Mouse (Mus musculus): Measurements from ENCODE around the gene Fam83d. TPM values are rescaled to one million over a fixed set of nuclear protein-coding genes. Genes with fewer than 3 reads are reported as not detected.

The Fam83d gene
- 0.56 TPM for polyA plus RNA-seq (2017; shearing (Covaris generic))

DNA sequence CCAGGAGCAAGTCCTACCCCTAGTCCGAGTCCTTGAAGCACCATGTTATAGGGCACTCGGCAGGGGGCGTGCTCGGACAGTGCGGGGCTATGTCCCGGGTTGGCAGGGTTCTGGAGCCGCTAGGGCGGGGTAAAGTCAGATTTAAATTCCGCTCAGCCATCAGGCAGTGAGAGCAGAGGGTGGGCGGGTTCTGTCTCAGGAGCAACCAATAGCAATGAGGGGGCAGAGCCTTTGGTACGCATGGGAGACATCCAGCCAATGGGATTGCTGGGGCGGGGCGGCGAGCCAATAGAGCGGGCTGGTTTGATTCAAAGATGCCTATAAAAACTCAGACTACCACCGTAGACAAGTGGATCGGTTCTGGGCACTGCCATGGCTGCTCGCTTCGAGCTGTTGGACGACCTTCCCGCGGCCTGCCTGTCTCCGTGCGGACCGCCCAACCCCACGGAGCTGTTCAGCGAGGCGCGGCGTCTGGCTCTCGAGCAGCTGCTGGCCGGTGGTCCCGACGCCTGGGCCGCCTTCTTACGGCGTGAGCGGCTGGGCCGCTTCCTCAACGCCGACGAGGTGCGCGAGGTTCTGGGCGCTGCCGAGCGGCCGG is at the start of gene Fam83d:
Gene Fam83d, plus strand, starts transcription at position 352 of the 598 bp plus-strand sequence.

DNA sequence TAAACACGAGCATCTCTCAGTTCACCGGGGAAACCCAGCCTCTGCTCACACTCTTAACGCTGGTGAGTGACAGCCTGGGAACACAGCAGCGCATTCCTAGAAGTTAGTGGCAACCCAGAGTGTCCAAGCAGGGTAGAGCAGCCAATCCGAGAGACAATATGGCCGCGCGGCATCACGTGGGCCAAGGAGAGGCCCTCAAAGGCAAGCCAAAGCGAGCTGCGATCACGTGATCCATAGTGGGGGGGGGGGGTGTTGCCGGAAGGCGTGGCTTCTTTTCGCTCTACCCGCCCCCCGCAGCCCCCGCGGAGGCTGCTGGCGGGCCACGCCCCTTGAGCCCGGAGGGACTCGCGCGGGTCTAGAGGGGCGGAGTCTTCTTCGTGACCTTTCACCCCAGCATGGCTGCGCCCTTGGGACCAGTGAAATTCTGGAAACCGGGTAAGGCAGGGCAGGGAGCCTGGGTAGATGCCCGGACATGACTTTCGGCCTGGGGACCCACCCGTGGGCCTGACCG is 26.7 kb downstream of the Fam83d start, which contains the start of gene Dhx35:
Gene Dhx35, plus strand, starts transcription at position 314 of the 511 bp plus-strand sequence.

Other genes with a start within 250 kb of the Fam83d start
- not detected for gene Slc32a1, start 157.3 kb upstream of the Fam83d start, polyA plus RNA-seq (2017; shearing (Covaris generic))
- gene Actr5, start 143.2 kb upstream of the Fam83d start, polyA plus RNA-seq (2017; shearing (Covaris generic)): 1.6 TPM
- 54.5 TPM for gene Ppp1r16b, start 102.7 kb upstream of the Fam83d start, polyA plus RNA-seq (2017; shearing (Covaris generic))
- 20.9 TPM for gene Dhx35, start 26.7 kb downstream of the Fam83d start, polyA plus RNA-seq (2017; shearing (Covaris generic))

All from inflammation-experienced regulatory T-cells, adult 16 weeks (primary cell).